Mouse (Mus musculus) brain, embryonic 18.5 days (tissue): ENCODE data around the gene Cryba4.

Experiments used
- DNase-seq: peaks from one replicate; pipeline ENCODE4 v3.0.0-alpha.2; 2012; ENCODE audit warnings: low read depth, low spot score

Gene Cryba4

GRCm38 (mm10) chr5:112237866-112238570 is 14.3 kb downstream of the Cryba4 start:
- no peak for DNase-seq

- no peak for DNase-seq
Observed at GRCm38 (mm10) chr5:112237439-112237838, 14.9 kb downstream of the Cryba4 start.

- no peak for DNase-seq
Observed at GRCm38 (mm10) chr5:112236631-112237030, 15.7 kb downstream of the Cryba4 start.

- no peak for DNase-seq
Observed at GRCm38 (mm10) chr5:112235806-112236205, 16.5 kb downstream of the Cryba4 start.

GRCm38 (mm10) chr5:112228240-112229076 is 23.9 kb downstream of the Cryba4 start:
- peak; percentile 70 for DNase-seq

- DNase-seq: no peak
Observed at GRCm38 (mm10) chr5:112227898-112228239, 24.4 kb downstream of the Cryba4 start.

GRCm38 (mm10) chr5:112227354-112227753 is 25.0 kb downstream of the Cryba4 start:
- no peak for DNase-seq

GRCm38 (mm10) chr5:112225591-112225990 is 26.7 kb downstream of the Cryba4 start:
- DNase-seq: no peak

GRCm38 (mm10) chr5:112220203-112220602 is 32.1 kb downstream of the Cryba4 start:
- no peak for DNase-seq

GRCm38 (mm10) chr5:112219398-112219797 is 32.9 kb downstream of the Cryba4 start:
- no peak for DNase-seq

- DNase-seq: no peak
Observed at GRCm38 (mm10) chr5:112218679-112219078, 33.6 kb downstream of the Cryba4 start.

GRCm38 (mm10) chr5:112217031-112217430 is 35.3 kb downstream of the Cryba4 start:
- no peak for DNase-seq

GRCm38 (mm10) chr5:112216335-112216734 is 36.0 kb downstream of the Cryba4 start:
- no peak for DNase-seq

GRCm38 (mm10) chr5:112215801-112216251 is 36.5 kb downstream of the Cryba4 start:
- no peak for DNase-seq

GRCm38 (mm10) chr5:112215291-112215751 is 37.0 kb downstream of the Cryba4 start:
- DNase-seq: no peak

- no peak for DNase-seq
Observed at GRCm38 (mm10) chr5:112214419-112214818, 37.9 kb downstream of the Cryba4 start.

GRCm38 (mm10) chr5:112213331-112214240 is 38.7 kb downstream of the Cryba4 start:
- no peak for DNase-seq

- no peak for DNase-seq
Observed at GRCm38 (mm10) chr5:112212711-112213264, 39.5 kb downstream of the Cryba4 start.

- DNase-seq: no peak
Observed at GRCm38 (mm10) chr5:112211911-112212310, 40.4 kb downstream of the Cryba4 start.

- DNase-seq: no peak
Observed at GRCm38 (mm10) chr5:112210104-112210503, 42.2 kb downstream of the Cryba4 start.

- no peak for DNase-seq
Observed at GRCm38 (mm10) chr5:112208321-112208720, 44.0 kb downstream of the Cryba4 start.
